Mouse (Mus musculus) forebrain, embryonic 16.5 days (tissue): ENCODE measurements around the gene Cep295nl. TPM values are rescaled to one million over a fixed set of nuclear protein-coding genes. Genes with fewer than 3 reads are reported as not detected.

Experiments used
- ATAC-seq: fragments of 200-750 bp; cut with Nextera tagmentation; 2 replicates; pipeline ENCODE4 v1.8.0; 2017; ENCODE audit warnings: mild to moderate bottlenecking, moderate library complexity
- H3K27ac ChIP-seq: fragments of 300-500 bp; sonication (generic); 2 replicates; pipeline ENCODE4 v1.5.1; 2014; ENCODE audit warnings: low read length, control low read depth
- H3K27me3 ChIP-seq: fragments of 300-500 bp; sonication (generic); replicated peaks from 2 replicates; pipeline ENCODE4 v1.6.1; 2014; ENCODE audit warnings: low read length; ENCODE audit not compliant: control insufficient read depth, insufficient read depth
- H3K36me3 ChIP-seq: fragments of 300-500 bp; sonication (generic); 2 replicates; pipeline ENCODE4 v1.6.1; 2014; ENCODE audit not compliant: control insufficient read depth, insufficient read depth
- H3K4me1 ChIP-seq: fragments of 300-500 bp; sonication (generic); replicated peaks from 2 replicates; pipeline ENCODE4 v1.6.1; 2014; ENCODE audit warnings: low read length; ENCODE audit not compliant: control insufficient read depth, insufficient read depth
- H3K4me2 ChIP-seq: fragments of 300-500 bp; sonication (generic); 2 replicates; pipeline ENCODE4 v1.6.1; 2014; ENCODE audit warnings: mild to moderate bottlenecking, low read length, control low read depth
- H3K4me3 ChIP-seq: fragments of 300-500 bp; sonication (generic); replicated peaks from 2 replicates; pipeline ENCODE4 v1.5.1; 2014; ENCODE audit warnings: mild to moderate bottlenecking, low read length, control low read depth
- H3K9ac ChIP-seq: fragments of 300-500 bp; sonication (generic); replicated peaks from 2 replicates; pipeline ENCODE4 v1.6.1; 2014; ENCODE audit warnings: low read depth, low read length, control low read depth
- H3K9me3 ChIP-seq: fragments of 300-500 bp; sonication (generic); 2 replicates; pipeline ENCODE4 v1.6.1; 2016; ENCODE audit warnings: low read length; ENCODE audit not compliant: control insufficient read depth
- WGBS: fragments of 180-500 bp; shearing (Covaris S2); extraction: QIAGEN DNeasy Blood & Tissue Kit; methylation state at CpG from one replicate; pipeline ENCODE4 v1.1.7; 2014; 5-methylcytosine and 5-hydroxymethylcytosine counted together
- polyA plus RNA-seq: library from polyadenylated mRNA; unstranded; fragments of >200 nt; fragmentation: Nextera tagmentation; extraction: Ambion mirVana; gene quantifications from 2 replicates; pipeline ENCODE4 v1.2.1, GENCODE M21; 2015

Gene Cep295nl
- polyA plus RNA-seq, 1 experiment from 2014 or later: 0.14 TPM

GRCm38 (mm10) chr11:118347911-118348310 is 5.6 kb upstream of the Cep295nl start:
- Histone ChIP-seq H3K4me2 (no peak overlapping the region), H3K36me3 (no peaks in the 10 kb centered on the region), H3K4me1 (peaks cover 26% of the 10 kb centered on the region), H3K27ac (no peak overlapping the region), H3K9me3 (no peaks in the 10 kb centered on the region), H3K9ac (no peak overlapping the region), H3K27me3 (no peaks in the 10 kb centered on the region), H3K4me3 (no peak overlapping the region)
- ATAC-seq: no peak
- WGBS: 90% methylated on average over 12 of the region's 12 CpGs

GRCm38 (mm10) chr11:118347391-118347790 is 5.1 kb upstream of the Cep295nl start:
- WGBS: 88% methylated on average over 2 of the region's 2 CpGs
- no peak for ATAC-seq
- no peak overlapping the region for H3K27ac ChIP-seq

GRCm38 (mm10) chr11:118346395-118347096 is 4.2 kb upstream of the Cep295nl start:
- Histone ChIP-seq H3K9me3 (no peaks in the 10 kb centered on the region), H3K27ac (no peak overlapping the region), H3K4me1 (peaks cover 26% of the 10 kb centered on the region), H3K9ac (no peak overlapping the region), H3K4me2 (no peak overlapping the region), H3K36me3 (no peaks in the 10 kb centered on the region), H3K27me3 (no peaks in the 10 kb centered on the region), H3K4me3 (no peak overlapping the region)
- WGBS: 72% methylated on average over 8 of the region's 8 CpGs
- ATAC-seq: no peak

More at GRCm38 (mm10) chr11:118347391-118347790, 5.1 kb upstream of the Cep295nl start:
- no peak overlapping the region for H3K9ac ChIP-seq
- no peak overlapping the region for H3K4me2 ChIP-seq
- no peaks in the 10 kb centered on the region for H3K9me3 ChIP-seq
- H3K4me1 ChIP-seq: peaks cover 25% of the 10 kb centered on the region
- no peaks in the 10 kb centered on the region for H3K27me3 ChIP-seq
- no peaks in the 10 kb centered on the region for H3K36me3 ChIP-seq
- H3K4me3 ChIP-seq: no peak overlapping the region

- peak; percentile 38 for ATAC-seq
- Histone ChIP-seq H3K9ac (no peak overlapping the region), H3K4me2 (no peak overlapping the region), H3K36me3 (no peaks in the 10 kb centered on the region), H3K27me3 (no peaks in the 10 kb centered on the region), H3K27ac (no peak overlapping the region), H3K9me3 (no peaks in the 10 kb centered on the region), H3K4me1 (peaks cover 26% of the 10 kb centered on the region), H3K4me3 (no peak overlapping the region)
- WGBS: 44% methylated on average over 4 of the region's 4 CpGs
Observed at GRCm38 (mm10) chr11:118345693-118346092, 3.4 kb upstream of the Cep295nl start.

- Histone ChIP-seq H3K4me3 (no peak overlapping the region), H3K36me3 (no peaks in the 10 kb centered on the region), H3K9me3 (no peaks in the 10 kb centered on the region), H3K27ac (no peak overlapping the region), H3K9ac (no peak overlapping the region), H3K4me1 (peaks cover 26% of the 10 kb centered on the region), H3K4me2 (no peak overlapping the region), H3K27me3 (no peaks in the 10 kb centered on the region)
- 74% methylated on average over 2 of the region's 2 CpGs for WGBS
- no peak for ATAC-seq
Observed at GRCm38 (mm10) chr11:118343629-118344028, 1.3 kb upstream of the Cep295nl start.

- no peaks in the 10 kb centered on the region for H3K9me3 ChIP-seq
- no peaks in the 10 kb centered on the region for H3K27me3 ChIP-seq
- H3K4me1 ChIP-seq: peaks cover 9% of the 10 kb centered on the region
- no peak overlapping the region for H3K27ac ChIP-seq
- no peak overlapping the region for H3K4me3 ChIP-seq
- no peaks in the 10 kb centered on the region for H3K36me3 ChIP-seq
- H3K9ac ChIP-seq: no peak overlapping the region
- no peak for ATAC-seq
- WGBS: 90% methylated on average over 8 of the region's 8 CpGs
- H3K4me2 ChIP-seq: no peak overlapping the region
Observed at GRCm38 (mm10) chr11:118337491-118338168, 4.7 kb downstream of the Cep295nl start.

- H3K4me3 ChIP-seq: no peak overlapping the region
- H3K4me2 ChIP-seq: no peak overlapping the region
- ATAC-seq: no peak
- H3K27me3 ChIP-seq: no peaks in the 10 kb centered on the region
- no peak overlapping the region for H3K9ac ChIP-seq
- H3K27ac ChIP-seq: no peak overlapping the region
- no peaks in the 10 kb centered on the region for H3K9me3 ChIP-seq
- H3K36me3 ChIP-seq: no peaks in the 10 kb centered on the region
- 93% methylated on average over 17 of the region's 17 CpGs for WGBS
- H3K4me1 ChIP-seq: peaks cover under 1% of the 10 kb centered on the region
Observed at GRCm38 (mm10) chr11:118333431-118333830, 8.9 kb downstream of the Cep295nl start.

- no peak overlapping the region for H3K4me2 ChIP-seq
- no peak overlapping the region for H3K4me3 ChIP-seq
- H3K4me1 ChIP-seq: peaks cover 11% of the 10 kb centered on the region
- no peak for ATAC-seq
- no peak overlapping the region for H3K27ac ChIP-seq
- H3K9ac ChIP-seq: no peak overlapping the region
- WGBS: 94% methylated on average over 11 of the region's 11 CpGs
- H3K36me3 ChIP-seq: no peaks in the 10 kb centered on the region
- H3K9me3 ChIP-seq: no peaks in the 10 kb centered on the region
- H3K27me3 ChIP-seq: no peaks in the 10 kb centered on the region
Observed at GRCm38 (mm10) chr11:118332376-118332775, 9.9 kb downstream of the Cep295nl start.

GRCm38 (mm10) chr11:118330777-118331176 is 11.5 kb downstream of the Cep295nl start:
- WGBS: 91% methylated on average over 16 of the region's 16 CpGs
- H3K9ac ChIP-seq: no peak overlapping the region

More at GRCm38 (mm10) chr11:118330777-118331176, 11.5 kb downstream of the Cep295nl start:
- no peaks in the 10 kb centered on the region for H3K9me3 ChIP-seq
- H3K4me2 ChIP-seq: no peak overlapping the region
- H3K36me3 ChIP-seq: no peaks in the 10 kb centered on the region
- H3K27me3 ChIP-seq: no peaks in the 10 kb centered on the region
- H3K4me1 ChIP-seq: peaks cover 25% of the 10 kb centered on the region
- ATAC-seq: no peak
- H3K4me3 ChIP-seq: no peak overlapping the region
- H3K27ac ChIP-seq: no peak overlapping the region
